Mouse (Mus musculus) fat pad, adult 2 months (tissue): ENCODE results near the gene Mrpl48.

Experiments used
- DNase-seq: peaks from one replicate; pipeline ENCODE4 v3.0.0-alpha.2; 2011; ENCODE audit warnings: low read depth, low spot score; ENCODE audit errors: extremely low read depth

Gene Mrpl48

GRCm38 (mm10) chr7:100608130-100608741, at the start of gene Mrpl48:
Gene Mrpl48, minus strand, starts transcription at chr7:100608301.
- DNase-seq, result no peak

- no peak for DNase-seq
These were observed 48.6 kb upstream of the Mrpl48 start for GRCm38 (mm10) chr7:100656739-100657138.

GRCm38 (mm10) chr7:100654441-100654840, 46.3 kb upstream of the Mrpl48 start:
- DNase-seq, result no peak

GRCm38 (mm10) chr7:100653480-100654266, 45.6 kb upstream of the Mrpl48 start:
- no peak for DNase-seq

GRCm38 (mm10) chr7:100651011-100651410, 42.9 kb upstream of the Mrpl48 start:
- no peak for DNase-seq

- DNase-seq, result no peak
These were observed 42.3 kb upstream of the Mrpl48 start for GRCm38 (mm10) chr7:100650421-100650820.

- no peak for DNase-seq
These were observed 41.7 kb upstream of the Mrpl48 start for GRCm38 (mm10) chr7:100649826-100650225.

- no peak for DNase-seq
These were observed 41.0 kb upstream of the Mrpl48 start for GRCm38 (mm10) chr7:100649095-100649494.

GRCm38 (mm10) chr7:100645147-100645546, 37.0 kb upstream of the Mrpl48 start:
- DNase-seq, result no peak

- DNase-seq, result no peak
These were observed 34.3 kb upstream of the Mrpl48 start for GRCm38 (mm10) chr7:100642413-100642812.

- DNase-seq, result no peak
These were observed 29.6 kb upstream of the Mrpl48 start for GRCm38 (mm10) chr7:100637657-100638056.

- no peak for DNase-seq
These were observed 16.4 kb upstream of the Mrpl48 start for GRCm38 (mm10) chr7:100624538-100624937.

GRCm38 (mm10) chr7:100622277-100622676, 14.2 kb upstream of the Mrpl48 start:
- no peak for DNase-seq

GRCm38 (mm10) chr7:100616121-100616857, 8.2 kb upstream of the Mrpl48 start:
- no peak for DNase-seq

GRCm38 (mm10) chr7:100608910-100609309, 809 bp upstream of the Mrpl48 start:
- DNase-seq, result no peak

GRCm38 (mm10) chr7:100607214-100608129, 629 bp downstream of the Mrpl48 start, which contains the start of gene Rab6a:
Gene Rab6a, plus strand, starts transcription at chr7:100607410.
- DNase-seq, result peak; percentile 99

- no peak for DNase-seq
These were observed 7.9 kb downstream of the Mrpl48 start for GRCm38 (mm10) chr7:100600211-100600610.

- no peak for DNase-seq
These were observed 14.8 kb downstream of the Mrpl48 start for GRCm38 (mm10) chr7:100593349-100593748.

- DNase-seq, result no peak
These were observed 16.6 kb downstream of the Mrpl48 start for GRCm38 (mm10) chr7:100591522-100591852.

- peak; percentile 59 for DNase-seq
These were observed 17.1 kb downstream of the Mrpl48 start for GRCm38 (mm10) chr7:100590845-100591521.
